Mouse (Mus musculus) neural tube, embryonic 12.5 days (tissue): ENCODE measurements around the gene Lyrm1. TPM values are rescaled to one million over a fixed set of nuclear protein-coding genes. Genes with fewer than 3 reads are reported as not detected.

Experiments used
- ATAC-seq: fragments of 200-750 bp; cut with Nextera tagmentation; 2 replicates; pipeline ENCODE4 v1.8.0; 2017; ENCODE audit warnings: low read depth, mild to moderate bottlenecking, moderate TSS enrichment, moderate library complexity; ENCODE audit not compliant: low FRiP score
- H3K27ac ChIP-seq: fragments of 300-500 bp; sonication (generic); 2 replicates; pipeline ENCODE4 v1.5.1; 2016
- H3K27me3 ChIP-seq: fragments of 300-500 bp; sonication (generic); replicated peaks from 2 replicates; pipeline ENCODE4 v1.6.1; 2016; ENCODE audit warnings: mild to moderate bottlenecking
- H3K36me3 ChIP-seq: fragments of 300-500 bp; sonication (generic); 2 replicates; pipeline ENCODE4 v1.6.1; 2016; ENCODE audit warnings: mild to moderate bottlenecking
- H3K4me1 ChIP-seq: fragments of 300-500 bp; sonication (generic); 2 replicates; pipeline ENCODE4 v1.6.1; 2016
- H3K4me2 ChIP-seq: fragments of 300-500 bp; sonication (generic); replicated peaks from 2 replicates; pipeline ENCODE4 v1.6.1; 2016; ENCODE audit warnings: mild to moderate bottlenecking
- H3K4me3 ChIP-seq: fragments of 300-500 bp; sonication (generic); 2 replicates; pipeline ENCODE4 v1.5.1; 2016
- H3K9ac ChIP-seq: fragments of 300-500 bp; sonication (generic); 2 replicates; pipeline ENCODE4 v1.6.1; 2016; ENCODE audit warnings: mild to moderate bottlenecking
- H3K9me3 ChIP-seq: fragments of 300-500 bp; sonication (generic); 2 replicates; pipeline ENCODE4 v1.6.1; 2016; ENCODE audit warnings: mild to moderate bottlenecking
- WGBS: fragments of 180-500 bp; shearing (Covaris S2); methylation state at CpG from one replicate; pipeline ENCODE4 v1.1.7; 2016; 5-methylcytosine and 5-hydroxymethylcytosine counted together
- polyA plus RNA-seq: library from polyadenylated mRNA; unstranded; fragments of >200 nt; fragmentation: Nextera tagmentation; extraction: Ambion mirVana; gene quantifications from 2 replicates; pipeline ENCODE4 v1.2.1, GENCODE M21; 2016

Gene Lyrm1
- polyA plus RNA-seq, 1 experiment from 2014 or later, result 14.9 TPM

- 30% methylated on average over 6 of the region's 6 CpGs for WGBS
- Histone ChIP-seq H3K27me3 (no peaks in the 10 kb centered on the region), H3K27ac (peak overlapping the region; percentile 42; the same call in 1 of the 2 replicates), H3K9me3 (no peaks in the 10 kb centered on the region), H3K36me3 (peaks cover 19% of the 10 kb centered on the region), H3K4me2 (no peak overlapping the region), H3K4me1 (peaks cover 12% of the 10 kb centered on the region), H3K4me3 (no peak overlapping the region), H3K9ac (no peak overlapping the region; the same call in 1 of the 2 replicates)
- ATAC-seq, result peak; percentile 81
These were observed 34.1 kb upstream of the Lyrm1 start for GRCm38 (mm10) chr7:119861335-119862091.

GRCm38 (mm10) chr7:119862167-119862566 is 33.5 kb upstream of the Lyrm1 start:
- peaks cover 12% of the 10 kb centered on the region for H3K4me1 ChIP-seq
- WGBS, result 35% methylated on average over 1 of the region's 1 CpGs
- no peaks in the 10 kb centered on the region for H3K27me3 ChIP-seq
- H3K4me3 ChIP-seq, result no peak overlapping the region
- H3K9me3 ChIP-seq, result no peaks in the 10 kb centered on the region
- ATAC-seq, result peak; percentile 42; the same call in 1 of the 2 replicates
- no peak overlapping the region for H3K27ac ChIP-seq
- no peak overlapping the region for H3K4me2 ChIP-seq
- H3K9ac ChIP-seq, result no peak overlapping the region
- peaks cover 19% of the 10 kb centered on the region for H3K36me3 ChIP-seq

- H3K27ac ChIP-seq, result no peak overlapping the region
- H3K9ac ChIP-seq, result no peak overlapping the region
- peaks cover 2% of the 10 kb centered on the region; the same call in 1 of the 2 replicates for H3K36me3 ChIP-seq
- no peaks in the 10 kb centered on the region for H3K27me3 ChIP-seq
- ATAC-seq, result no peak
- no peaks in the 10 kb centered on the region for H3K9me3 ChIP-seq
- WGBS, result 94% methylated on average over 5 of the region's 5 CpGs
- H3K4me2 ChIP-seq, result no peak overlapping the region
- H3K4me1 ChIP-seq, result peaks cover 12% of the 10 kb centered on the region
- no peak overlapping the region for H3K4me3 ChIP-seq
These were observed 31.2 kb upstream of the Lyrm1 start for GRCm38 (mm10) chr7:119864500-119864899.

DNA sequence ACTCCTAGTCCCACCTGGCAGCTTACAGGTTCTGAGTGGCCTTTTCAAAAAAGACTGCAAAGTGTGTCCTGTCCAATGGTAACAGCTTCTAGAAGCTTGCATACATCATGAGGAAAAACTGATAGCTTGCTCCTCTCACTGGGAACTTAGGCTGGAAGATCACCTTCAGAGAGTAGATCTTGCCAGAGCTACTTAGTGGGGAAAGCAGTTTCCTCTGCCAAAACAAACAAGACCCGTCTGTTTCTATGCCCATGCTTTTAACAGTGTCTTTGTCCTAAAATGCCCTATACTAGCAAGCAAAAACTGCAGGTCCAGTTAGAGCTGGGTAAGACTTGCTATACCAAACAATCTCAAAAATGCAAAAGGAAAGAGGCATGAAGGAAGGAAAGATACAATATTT is 29.5 kb upstream of the Lyrm1 start:
- Histone ChIP-seq H3K27me3 (no peaks in the 10 kb centered on the region), H3K4me2 (no peak overlapping the region), H3K9me3 (no peaks in the 10 kb centered on the region), H3K36me3 (no peaks in the 10 kb centered on the region), H3K4me1 (peaks cover 12% of the 10 kb centered on the region), H3K27ac (no peak overlapping the region), H3K4me3 (no peak overlapping the region), H3K9ac (no peak overlapping the region)
- no peak for ATAC-seq
- 78% methylated on average over 1 of the region's 1 CpGs for WGBS

GRCm38 (mm10) chr7:119872204-119872603 is 23.5 kb upstream of the Lyrm1 start:
- 96% methylated on average over 4 of the region's 4 CpGs for WGBS
- no peaks in the 10 kb centered on the region for H3K9me3 ChIP-seq
- no peak overlapping the region for H3K4me2 ChIP-seq
- no peak overlapping the region for H3K4me3 ChIP-seq
- H3K27me3 ChIP-seq, result no peaks in the 10 kb centered on the region
- no peak overlapping the region for H3K9ac ChIP-seq
- ATAC-seq, result no peak
- no peaks in the 10 kb centered on the region for H3K4me1 ChIP-seq
- H3K27ac ChIP-seq, result no peak overlapping the region
- peaks cover under 1% of the 10 kb centered on the region; the same call in 1 of the 2 replicates for H3K36me3 ChIP-seq

- no peak overlapping the region for H3K27ac ChIP-seq
- no peaks in the 10 kb centered on the region for H3K9me3 ChIP-seq
These were observed 22.6 kb upstream of the Lyrm1 start for GRCm38 (mm10) chr7:119873050-119873449.

GRCm38 (mm10) chr7:119875776-119876440 is 19.8 kb upstream of the Lyrm1 start:
- WGBS, result 64% methylated on average over 3 of the region's 3 CpGs
- Histone ChIP-seq H3K4me3 (no peak overlapping the region), H3K36me3 (peaks cover 9% of the 10 kb centered on the region; the same call in 1 of the 2 replicates), H3K9ac (no peak overlapping the region), H3K27ac (no peak overlapping the region), H3K4me1 (no peaks in the 10 kb centered on the region), H3K27me3 (no peaks in the 10 kb centered on the region), H3K9me3 (no peaks in the 10 kb centered on the region), H3K4me2 (no peak overlapping the region)
- no peak for ATAC-seq

More at GRCm38 (mm10) chr7:119873050-119873449, 22.6 kb upstream of the Lyrm1 start:
- Histone ChIP-seq H3K27me3 (no peaks in the 10 kb centered on the region), H3K36me3 (peaks cover 3% of the 10 kb centered on the region; the same call in 1 of the 2 replicates), H3K4me2 (no peak overlapping the region), H3K4me1 (no peaks in the 10 kb centered on the region), H3K9ac (no peak overlapping the region), H3K4me3 (no peak overlapping the region)
- no peak for ATAC-seq
- 46% methylated on average over 2 of the region's 2 CpGs for WGBS

GRCm38 (mm10) chr7:119879171-119879570 is 16.5 kb upstream of the Lyrm1 start:
- no peak for ATAC-seq
- WGBS, result 94% methylated on average over 4 of the region's 4 CpGs
- H3K4me1 ChIP-seq, result no peaks in the 10 kb centered on the region
- H3K27ac ChIP-seq, result no peak overlapping the region
- H3K27me3 ChIP-seq, result no peaks in the 10 kb centered on the region
- peaks cover 9% of the 10 kb centered on the region; the same call in 1 of the 2 replicates for H3K36me3 ChIP-seq
- H3K4me3 ChIP-seq, result no peak overlapping the region
- no peaks in the 10 kb centered on the region for H3K9me3 ChIP-seq
- no peak overlapping the region for H3K4me2 ChIP-seq
- H3K9ac ChIP-seq, result no peak overlapping the region

DNA sequence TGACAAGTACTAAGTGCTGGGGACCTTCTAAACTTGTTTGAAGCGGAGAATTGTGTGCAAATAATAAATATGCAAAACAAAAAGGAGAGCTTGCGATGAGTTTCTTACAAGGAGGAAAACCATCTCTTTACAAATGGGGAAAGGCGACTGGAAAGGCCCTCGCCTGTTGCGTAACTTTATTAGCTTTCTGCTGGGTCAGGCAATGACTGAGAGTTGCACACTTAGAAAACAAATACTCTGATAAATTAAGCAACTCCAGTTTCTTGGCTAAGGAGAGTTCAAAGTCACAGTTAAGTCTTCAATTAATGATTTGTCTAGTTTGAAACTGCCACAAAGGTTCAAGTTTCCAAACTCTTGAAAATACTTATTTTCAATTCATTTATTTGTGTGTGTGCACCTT is 15.3 kb upstream of the Lyrm1 start:
- H3K36me3 ChIP-seq, result peaks cover 9% of the 10 kb centered on the region; the same call in 1 of the 2 replicates
- no peak overlapping the region for H3K27ac ChIP-seq
- no peak overlapping the region for H3K4me3 ChIP-seq
- H3K4me1 ChIP-seq, result no peaks in the 10 kb centered on the region
- WGBS, result 91% methylated on average over 5 of the region's 5 CpGs
- H3K27me3 ChIP-seq, result no peaks in the 10 kb centered on the region
- H3K4me2 ChIP-seq, result no peak overlapping the region
- H3K9me3 ChIP-seq, result no peaks in the 10 kb centered on the region
- H3K9ac ChIP-seq, result no peak overlapping the region
- no peak for ATAC-seq

DNA sequence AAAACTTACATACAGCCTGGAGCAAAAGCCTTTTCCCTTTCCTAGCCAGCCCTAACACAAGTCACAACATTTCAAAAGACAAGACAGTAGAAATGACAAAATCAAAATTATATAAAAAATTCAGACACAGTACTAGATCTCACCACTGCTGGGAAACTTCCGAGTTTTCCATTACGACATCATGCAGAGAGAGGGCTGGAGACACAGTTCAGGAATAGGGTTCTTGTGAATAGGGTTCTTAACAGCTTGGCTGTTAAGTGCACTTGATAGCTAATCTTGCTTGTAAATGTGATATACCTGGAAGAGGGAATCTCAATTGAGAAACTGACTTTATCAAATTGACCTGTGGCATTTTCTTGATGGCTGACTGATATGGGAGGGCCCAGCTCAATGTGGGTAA is 14.4 kb upstream of the Lyrm1 start:
- Histone ChIP-seq H3K4me2 (no peak overlapping the region), H3K4me1 (no peaks in the 10 kb centered on the region), H3K27me3 (no peaks in the 10 kb centered on the region), H3K27ac (no peak overlapping the region), H3K9me3 (no peaks in the 10 kb centered on the region), H3K36me3 (peaks cover 9% of the 10 kb centered on the region; the same call in 1 of the 2 replicates), H3K9ac (no peak overlapping the region), H3K4me3 (no peak overlapping the region)
- ATAC-seq, result no peak
- WGBS, result 90% methylated on average over 2 of the region's 2 CpGs

DNA sequence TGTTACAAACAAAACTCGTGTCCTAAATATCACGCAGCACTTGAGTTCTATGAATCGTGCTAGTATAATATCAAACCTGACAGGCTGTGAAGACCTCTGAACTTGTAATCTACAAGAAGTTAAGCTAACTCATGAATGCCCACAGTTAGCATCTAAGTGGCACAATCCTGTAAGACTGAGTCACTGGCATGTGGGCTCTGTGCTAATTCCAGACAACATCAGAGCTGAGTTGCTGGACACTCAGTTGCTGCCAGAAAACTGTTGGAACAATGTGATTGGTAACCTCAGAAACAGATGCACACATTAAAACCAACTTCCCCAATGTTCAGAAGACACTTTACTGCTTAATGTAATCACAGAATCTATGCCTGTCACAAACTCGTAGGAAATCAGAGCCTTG is 7.8 kb upstream of the Lyrm1 start:
- 92% methylated on average over 4 of the region's 4 CpGs for WGBS
- H3K36me3 ChIP-seq, result no peaks in the 10 kb centered on the region
- H3K27ac ChIP-seq, result no peak overlapping the region
- no peak overlapping the region for H3K4me3 ChIP-seq
- H3K4me1 ChIP-seq, result no peaks in the 10 kb centered on the region
- H3K9me3 ChIP-seq, result no peaks in the 10 kb centered on the region
- no peak overlapping the region for H3K9ac ChIP-seq
- no peaks in the 10 kb centered on the region for H3K27me3 ChIP-seq
- ATAC-seq, result no peak
- no peak overlapping the region for H3K4me2 ChIP-seq

- peaks cover 18% of the 10 kb centered on the region for H3K4me1 ChIP-seq
- H3K4me3 ChIP-seq, result no peak overlapping the region
- no peaks in the 10 kb centered on the region for H3K27me3 ChIP-seq
- H3K9me3 ChIP-seq, result no peaks in the 10 kb centered on the region
- no peak overlapping the region for H3K27ac ChIP-seq
- no peaks in the 10 kb centered on the region for H3K36me3 ChIP-seq
- no peak for ATAC-seq
- H3K4me2 ChIP-seq, result no peak overlapping the region
- 94% methylated on average over 1 of the region's 1 CpGs for WGBS
- no peak overlapping the region for H3K9ac ChIP-seq
These were observed 3.5 kb upstream of the Lyrm1 start for GRCm38 (mm10) chr7:119892198-119892597.
